Mouse (Mus musculus) limb, embryonic 15.5 days (tissue): ENCODE results near the gene Hal. TPM values are rescaled to one million over a fixed set of nuclear protein-coding genes. Genes with fewer than 3 reads are reported as not detected.

ENCODE experiments used
- polyA plus RNA-seq: library from polyadenylated mRNA; unstranded; fragments of >200 nt; fragmentation: Nextera tagmentation; extraction: Ambion mirVana; gene quantifications from 2 replicates; pipeline ENCODE4 v1.2.1, GENCODE M21; 2015

Hal gene
- polyA plus RNA-seq, 1 experiment from 2014 or later = 2.0 TPM

Other genes starting within 250 kb of the Hal start
- 36.2 and 36.3 TPM in 2 replicates for gene Elk3, start 177.6 kb upstream of the Hal start, polyA plus RNA-seq
- gene Lta4h, start 35.4 kb upstream of the Hal start, polyA plus RNA-seq = 191 and 198 TPM in 2 replicates
- gene Amdhd1, start 51.3 kb downstream of the Hal start, polyA plus RNA-seq = 0.22 and 0.24 TPM in 2 replicates
- 0.06 and 0.22 TPM in 2 replicates for gene Ccdc38, start 51.9 kb downstream of the Hal start, polyA plus RNA-seq
- gene Snrpf, start 100.9 kb downstream of the Hal start, polyA plus RNA-seq = 96.3 and 98.8 TPM in 2 replicates
- gene Ntn4, start 151.9 kb downstream of the Hal start, polyA plus RNA-seq = 0.43 and 1.2 TPM in 2 replicates